Mouse (Mus musculus) spleen, adult 2 months (tissue): ENCODE measurements around the gene Farsa. TPM values are rescaled to one million over a fixed set of nuclear protein-coding genes. Genes with fewer than 3 reads are reported as not detected.

Source experiments
- DNase-seq, 2 experiments: peaks; one replicate each; pipeline versions ENCODE4 v3.0.0 to v3.0.0-alpha.2; 2012 to 2021; ENCODE audit warnings: low spot score in 2 of 2, low read depth in 1 of 2
- H3K27ac ChIP-seq: fragments of 200-500 bp; 2 replicates; pipeline ENCODE4 v1.5.1; 2012; ENCODE audit warnings: low read length, inconsistent platforms; ENCODE audit not compliant: insufficient read depth
- H3K27me3 ChIP-seq: fragments of 200-500 bp; 2 replicates; pipeline ENCODE4 v1.6.1; 2012; ENCODE audit warnings: mild to moderate bottlenecking, moderate library complexity, low read length, inconsistent platforms; ENCODE audit not compliant: control insufficient read depth, insufficient read depth
- H3K36me3 ChIP-seq: fragments of 200-500 bp; 2 replicates; pipeline ENCODE4 v1.6.1; 2012; ENCODE audit warnings: mild to moderate bottlenecking, low read length, inconsistent platforms; ENCODE audit not compliant: control insufficient read depth, insufficient read depth
- H3K4me1 ChIP-seq: fragments of 200-500 bp; 2 replicates; pipeline ENCODE4 v1.6.1; 2011; ENCODE audit warnings: inconsistent platforms; ENCODE audit not compliant: control insufficient read depth, insufficient read depth, insufficient read length
- H3K4me3 ChIP-seq: fragments of 200-500 bp; 2 replicates; pipeline ENCODE4 v1.5.1; 2011; ENCODE audit warnings: mild to moderate bottlenecking, inconsistent platforms; ENCODE audit not compliant: insufficient read depth, insufficient read length; ENCODE audit errors: extremely low read depth
- CTCF ChIP-seq: fragments of 200-500 bp; IDR thresholded peaks from 2 replicates; pipeline ENCODE4 v1.5.1; 2011; ENCODE audit warnings: mild to moderate bottlenecking, inconsistent platforms; ENCODE audit not compliant: insufficient read depth, insufficient read length, insufficient replicate concordance; ENCODE audit errors: extremely low read depth
- POLR2A ChIP-seq: fragments of 200-500 bp; IDR thresholded peaks from 2 replicates; pipeline ENCODE4 v1.6.1; 2011; ENCODE audit warnings: low read depth, low read length, inconsistent platforms
- WGBS: fragments of 180-500 bp; shearing (Covaris S2); methylation state at CpG from one replicate; pipeline ENCODE4 v1.1.7; 2018; 5-methylcytosine and 5-hydroxymethylcytosine counted together
- polyA plus RNA-seq: library from polyadenylated mRNA; depleted of rRNA; stranded (reverse); fragments of >200 nt; gene quantifications from 2 replicates; pipeline ENCODE4 v1.2.3, GENCODE M21; 2012

The Farsa gene
- polyA plus RNA-seq, 1 experiment = 50.3 TPM

DNA sequence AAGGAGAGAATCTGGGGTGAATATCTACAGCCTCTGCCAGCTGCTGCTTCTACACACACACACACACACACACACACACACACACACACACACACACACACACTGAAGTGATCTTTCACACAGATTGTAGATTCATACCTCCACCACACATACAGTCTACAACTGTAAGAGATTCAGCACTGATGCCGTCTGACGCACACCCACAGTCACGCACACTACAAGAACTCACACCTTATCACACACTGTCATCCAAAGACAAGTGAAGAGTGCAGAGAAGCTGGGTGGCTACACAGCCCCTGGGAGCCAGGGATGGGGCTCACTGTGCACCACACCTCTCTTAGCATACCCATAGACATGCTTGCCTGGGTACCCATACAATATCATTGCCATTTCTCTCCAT is 43.0 kb upstream of the Farsa start:
- TF ChIP-seq POLR2A = no peak
- TF ChIP-seq CTCF = no peak
- Histone ChIP-seq H3K27ac (no peak overlapping the region), H3K36me3 (no peaks in the 10 kb centered on the region), H3K4me1 (peaks cover 5% of the 10 kb centered on the region; the same call in 1 of the 2 replicates), H3K27me3 (0 out of 2 replicates have a peak, but pooled peaks cover 1% of the 10 kb centered on the region), H3K4me3 (no peak overlapping the region)
- 84% methylated on average over 3 of the region's 3 CpGs for WGBS
- no peak for DNase-seq

GRCm38 (mm10) chr8:84814240-84814554 is 42.6 kb upstream of the Farsa start:
- peaks cover 5% of the 10 kb centered on the region; the same call in 1 of the 2 replicates for H3K4me1 ChIP-seq
- H3K27me3 ChIP-seq = 0 out of 2 replicates have a peak, but pooled peaks cover 1% of the 10 kb centered on the region
- no peaks in the 10 kb centered on the region for H3K36me3 ChIP-seq
- no peak overlapping the region for H3K27ac ChIP-seq
- no peak overlapping the region for H3K4me3 ChIP-seq
- TF ChIP-seq POLR2A = no peak
- no peak for TF ChIP-seq CTCF
- WGBS = 88% methylated on average over 11 of the region's 11 CpGs
- no peak for DNase-seq

- TF ChIP-seq POLR2A (no peak), CTCF (no peak)
- H3K4me3 ChIP-seq = no peak overlapping the region
- no peak overlapping the region for H3K27ac ChIP-seq
- peaks cover 5% of the 10 kb centered on the region; the same call in 1 of the 2 replicates for H3K4me1 ChIP-seq
- 0 out of 2 replicates have a peak, but pooled peaks cover 1% of the 10 kb centered on the region for H3K27me3 ChIP-seq
- DNase-seq = no peak
- no peaks in the 10 kb centered on the region for H3K36me3 ChIP-seq
- 42% methylated on average over 19 of the region's 19 CpGs for WGBS
Observed at GRCm38 (mm10) chr8:84814555-84815441, 42.0 kb upstream of the Farsa start.

DNA sequence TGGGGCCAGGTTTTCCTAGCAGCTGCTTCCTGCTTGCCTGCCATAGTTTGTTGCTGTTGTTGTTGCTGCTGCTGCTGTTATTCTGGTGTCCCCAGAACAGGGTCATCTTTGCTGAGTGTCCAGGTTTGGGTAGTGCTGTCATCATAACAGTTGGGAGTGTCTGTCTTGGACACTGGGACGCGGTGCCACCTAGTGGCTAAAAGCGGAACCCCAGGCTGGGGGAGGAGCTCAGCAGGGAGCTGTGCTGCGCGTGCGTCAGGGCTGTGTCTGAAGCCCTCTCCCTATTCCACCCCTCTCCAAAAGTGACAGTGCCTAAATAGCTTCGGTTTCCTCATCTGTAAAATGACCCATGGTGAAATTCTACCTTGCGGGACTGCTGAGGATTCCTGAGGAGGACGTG is 41.2 kb upstream of the Farsa start:
- Histone ChIP-seq H3K27me3 (0 out of 2 replicates have a peak, but pooled peaks cover 1% of the 10 kb centered on the region), H3K4me3 (no peak overlapping the region), H3K4me1 (peaks cover 5% of the 10 kb centered on the region; the same call in 1 of the 2 replicates), H3K27ac (no peak overlapping the region), H3K36me3 (no peaks in the 10 kb centered on the region)
- no peak for TF ChIP-seq POLR2A
- TF ChIP-seq CTCF = peak; percentile 95
- WGBS = 12% methylated on average over 9 of the region's 9 CpGs
- peak; percentile 65 to 93 for DNase-seq

- WGBS = 90% methylated on average over 17 of the region's 17 CpGs
- Histone ChIP-seq H3K27ac (no peak overlapping the region), H3K36me3 (no peaks in the 10 kb centered on the region), H3K4me3 (no peak overlapping the region), H3K27me3 (0 out of 2 replicates have a peak, but pooled peaks cover 1% of the 10 kb centered on the region), H3K4me1 (peaks cover 2% of the 10 kb centered on the region; the same call in 1 of the 2 replicates)
- no peak for DNase-seq
- TF ChIP-seq POLR2A (no peak), CTCF (no peak)
Observed at GRCm38 (mm10) chr8:84816117-84816516, 40.7 kb upstream of the Farsa start.

- TF ChIP-seq POLR2A (no peak), CTCF (no peak)
- no peaks in the 10 kb centered on the region for H3K27me3 ChIP-seq
- H3K4me1 ChIP-seq = peaks cover 10% of the 10 kb centered on the region; the same call in 1 of the 2 replicates
- H3K4me3 ChIP-seq = no peak within 1 kb of the TSS
- no peaks in the 10 kb centered on the region for H3K36me3 ChIP-seq
- DNase-seq = no peak
- WGBS = 99% methylated on average over 3 of the region's 3 CpGs
- H3K27ac ChIP-seq = no peak within 1 kb of the TSS
Observed at GRCm38 (mm10) chr8:84822723-84823122, 34.1 kb upstream of the Farsa start, which contains the start of gene Dand5. TSS of gene Dand5 (minus strand) at chr8:84822823.

DNA sequence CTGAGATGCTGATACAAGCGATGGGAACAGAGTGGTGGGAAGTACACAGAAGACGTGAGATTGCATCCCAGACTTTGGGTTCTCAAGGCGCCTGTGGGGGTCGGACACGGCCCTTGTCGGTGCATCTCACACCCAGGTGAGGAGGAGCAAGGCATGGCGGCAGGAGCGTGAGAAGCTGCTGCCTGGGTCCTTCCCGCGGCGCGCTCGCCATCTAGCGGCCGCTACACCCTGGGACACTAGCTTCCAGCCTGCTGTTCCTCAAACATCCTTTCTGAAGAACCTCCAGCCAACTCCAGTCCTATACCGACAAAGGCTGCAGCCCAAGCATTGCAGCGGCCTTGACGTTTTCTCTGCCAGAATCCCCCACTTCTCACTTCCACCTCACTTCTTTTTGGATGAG is 33.1 kb upstream of the Farsa start:
- H3K36me3 ChIP-seq = no peaks in the 10 kb centered on the region
- peak in 1 of 2 experiments; percentile 60 for DNase-seq
- H3K4me1 ChIP-seq = peaks cover 10% of the 10 kb centered on the region; the same call in 1 of the 2 replicates
- no peak overlapping the region for H3K27ac ChIP-seq
- no peaks in the 10 kb centered on the region for H3K27me3 ChIP-seq
- no peak overlapping the region for H3K4me3 ChIP-seq
- WGBS = 2% methylated on average over 18 of the region's 18 CpGs
- TF ChIP-seq CTCF = peak; percentile 80
- no peak for TF ChIP-seq POLR2A
